ENCODE assay signal across 8 mouse cellular contexts in genomic region chr6:124998066-124998465, GRCm38 (mm10). TPM values are rescaled to one million over a fixed set of nuclear protein-coding genes. Genes with fewer than 3 reads are reported as not detected.
DNase-seq lines count a peak whose midpoint lies in the region; ATAC-seq and TF ChIP-seq lines count a peak whose summit lies in the region.

No protein-coding gene starts in this region.

- ATAC-seq in frontal cortex, adult (ENCODE audit: low TSS enrichment): peak; percentile 61
- no peak for ATAC-seq in midbrain, embryonic 11.5 days (ENCODE audit: low FRiP score)

- WGBS in midbrain, embryonic 11.5 days: 11% methylated on average over 8 of the region's 8 CpGs
- WGBS in kidney, adult 2 months: 3% methylated on average over 8 of the region's 8 CpGs

- no peak for TF ChIP-seq CTCF in ES-Bruce4 (IDR thresholded peaks at IDR 0.05; ENCODE audit: low read depth, low read length)
- no peak for TF ChIP-seq CTCF in kidney, adult 2 months (conservative IDR thresholded peaks at IDR 0.05; ENCODE audit: insufficient read depth, insufficient read length, low read depth, low read length)

- DNase-seq in heart, adult 11 months: peak; percentile 94
- no peak for DNase-seq in heart, postnatal 14 days
- DNase-seq in midbrain, embryonic 11.5 days (ENCODE audit: low spot score, missing footprints): peak; percentile 88
- no peak for DNase-seq in thymus, postnatal 14 days
- DNase-seq in kidney, adult 2 months: no peak
- DNase-seq in gastrocnemius, postnatal 10 days: no peak

- H3K9ac ChIP-seq in ES-Bruce4 (ENCODE audit: low read depth, poor library complexity, severe bottlenecking): peak overlapping the region; percentile 75
- no peak overlapping the region for H3K9ac ChIP-seq in midbrain, embryonic 11.5 days (ENCODE audit: low read length)

- no peak overlapping the region for H3K4me2 ChIP-seq in midbrain, embryonic 11.5 days

- H3K9me3 ChIP-seq in ES-Bruce4 (replicated peaks; ENCODE audit: control insufficient read depth, insufficient read depth, low read length, poor library complexity, severe bottlenecking): no peaks in the 10 kb centered on the region
- no peaks in the 10 kb centered on the region for H3K9me3 ChIP-seq in midbrain, embryonic 11.5 days (ENCODE audit: control insufficient read depth, low read length)

- H3K4me3 ChIP-seq in ES-Bruce4 (ENCODE audit: low read depth, low read length): peak overlapping the region; percentile 74
- H3K4me3 ChIP-seq in midbrain, embryonic 11.5 days (ENCODE audit: low read depth, low read length): no peak overlapping the region
- H3K4me3 ChIP-seq in kidney, adult 2 months (ENCODE audit: insufficient read depth, low read depth, low read length): no peak overlapping the region

- no peaks in the 10 kb centered on the region for H3K36me3 ChIP-seq in ES-Bruce4 (ENCODE audit: control insufficient read depth, insufficient read depth, low read length, poor library complexity, severe bottlenecking)
- H3K36me3 ChIP-seq in midbrain, embryonic 11.5 days (ENCODE audit: control insufficient read depth, insufficient read depth, low read length): no peaks in the 10 kb centered on the region
- H3K36me3 ChIP-seq in kidney, adult 2 months (ENCODE audit: control insufficient read depth, insufficient read depth, low read length): no peaks in the 10 kb centered on the region

- no peak for TF ChIP-seq POLR2A in ES-Bruce4 (IDR thresholded peaks at IDR 0.05; ENCODE audit: insufficient read depth, low read length)
- TF ChIP-seq POLR2A in kidney, adult 2 months (IDR thresholded peaks at IDR 0.05; ENCODE audit: low read depth, low read length): no peak

- TF ChIP-seq EP300 in ES-Bruce4 (IDR thresholded peaks at IDR 0.05; ENCODE audit: insufficient read depth, low read depth, low read length): no peak

- intact Hi-C loops in heart, postnatal 14 days (cut with DNase I): no loop called here

- peaks cover 4% of the 10 kb centered on the region for H3K4me1 ChIP-seq in ES-Bruce4 (ENCODE audit: control insufficient read depth, insufficient read depth, low read length)
- H3K4me1 ChIP-seq in midbrain, embryonic 11.5 days (ENCODE audit: control insufficient read depth, insufficient read depth, low read length): no peaks in the 10 kb centered on the region; the same call in 1 of the 2 replicates
- H3K4me1 ChIP-seq in kidney, adult 2 months (ENCODE audit: control insufficient read depth, insufficient read depth, low read length): no peaks in the 10 kb centered on the region

- H3K27ac ChIP-seq in ES-Bruce4 (ENCODE audit: insufficient read depth, low read length): no peak overlapping the region
- H3K27ac ChIP-seq in midbrain, embryonic 11.5 days (ENCODE audit: low read depth, low read length): no peak overlapping the region
- H3K27ac ChIP-seq in kidney, adult 2 months (ENCODE audit: insufficient read depth, low read depth, low read length): no peak overlapping the region

- no peaks in the 10 kb centered on the region for H3K27me3 ChIP-seq in ES-Bruce4 (ENCODE audit: control insufficient read depth, insufficient read depth, low read length, poor library complexity, severe bottlenecking)
- peaks cover 53% of the 10 kb centered on the region for H3K27me3 ChIP-seq in midbrain, embryonic 11.5 days (ENCODE audit: control insufficient read depth, insufficient read depth, low read length)
- 0 out of 2 replicates have a peak, but pooled peaks cover 1% of the 10 kb centered on the region for H3K27me3 ChIP-seq in kidney, adult 2 months (replicated peaks; ENCODE audit: control insufficient read depth, insufficient read depth, low read length)

RNA-seq across cellular contexts. Expression of gene Pianp, which starts 1.6 kb away (rescaled TPM):
- total RNA-seq in heart, postnatal 14 days (2021): under 1 TPM; 0.60 to 0.66 TPM
- polyA plus RNA-seq in ES-Bruce4 (2011; ENCODE audit: insufficient read depth, insufficient read length, low read depth, missing spikeins): 14.3 and 21.4 TPM in 2 replicates
- 1.2 and 1.6 TPM in 2 replicates for polyA plus RNA-seq in midbrain, embryonic 11.5 days (2014; fragmentation: Nextera tagmentation; extraction: Ambion mirVana)
- polyA plus RNA-seq in kidney, adult 2 months (2012; rRNA removed): 0.95 and 0.99 TPM in 2 replicates
- under 1 TPM; 0.61 TPM for total RNA-seq in gastrocnemius, postnatal 10 days (2021)

RNA-seq across cellular contexts. Expression of gene Zfp384, which starts 10.9 kb away (rescaled TPM):
- total RNA-seq in heart, postnatal 14 days (2021): 10 to 100 TPM; 24.4 to 24.8 TPM
- 32.4 and 33.8 TPM in 2 replicates for polyA plus RNA-seq in ES-Bruce4 (2011; ENCODE audit: insufficient read depth, insufficient read length, low read depth, missing spikeins)
- polyA plus RNA-seq in midbrain, embryonic 11.5 days (2014; fragmentation: Nextera tagmentation; extraction: Ambion mirVana): 9.3 and 9.9 TPM in 2 replicates
- polyA plus RNA-seq in kidney, adult 2 months (2012; rRNA removed): 37.8 and 45.7 TPM in 2 replicates
- 10 to 100 TPM; 21.9 to 27.4 TPM for total RNA-seq in gastrocnemius, postnatal 10 days (2021)

RNA-seq across cellular contexts. Expression of gene Cops7a, which starts 32.7 kb away (rescaled TPM):
- total RNA-seq in heart, postnatal 14 days (2021): 10 to 100 TPM; 90.1 to 99.6 TPM
- 145 and 154 TPM in 2 replicates for polyA plus RNA-seq in ES-Bruce4 (2011; ENCODE audit: insufficient read depth, insufficient read length, low read depth, missing spikeins)
- polyA plus RNA-seq in midbrain, embryonic 11.5 days (2014; fragmentation: Nextera tagmentation; extraction: Ambion mirVana): 105 and 112 TPM in 2 replicates
- 268 and 276 TPM in 2 replicates for polyA plus RNA-seq in kidney, adult 2 months (2012; rRNA removed)
- total RNA-seq in gastrocnemius, postnatal 10 days (2021): 100 to 1,000 TPM in 1 of 2 experiments, 10 to 100 TPM in 1; 99.9 to 105 TPM

RNA-seq across cellular contexts. Expression of gene Ing4, which starts 41.5 kb away (rescaled TPM):
- total RNA-seq in heart, postnatal 14 days (2021): 10 to 100 TPM; 40.6 to 41.9 TPM
- polyA plus RNA-seq in ES-Bruce4 (2011; ENCODE audit: insufficient read depth, insufficient read length, low read depth, missing spikeins): 44.0 and 54.7 TPM in 2 replicates
- 139 and 146 TPM in 2 replicates for polyA plus RNA-seq in midbrain, embryonic 11.5 days (2014; fragmentation: Nextera tagmentation; extraction: Ambion mirVana)
- 39.1 and 39.2 TPM in 2 replicates for polyA plus RNA-seq in kidney, adult 2 months (2012; rRNA removed)
- 10 to 100 TPM; 33.4 to 42.7 TPM for total RNA-seq in gastrocnemius, postnatal 10 days (2021)

RNA-seq across cellular contexts. Expression of gene Acrbp, which starts 51.4 kb away (rescaled TPM):
- 1 to 10 TPM; 3.8 to 4.5 TPM for total RNA-seq in heart, postnatal 14 days (2021)
- polyA plus RNA-seq in ES-Bruce4 (2011; ENCODE audit: insufficient read depth, insufficient read length, low read depth, missing spikeins): 25.3 and 25.7 TPM in 2 replicates
- 9.2 and 10.8 TPM in 2 replicates for polyA plus RNA-seq in midbrain, embryonic 11.5 days (2014; fragmentation: Nextera tagmentation; extraction: Ambion mirVana)
- polyA plus RNA-seq in kidney, adult 2 months (2012; rRNA removed): 14.3 and 18.9 TPM in 2 replicates
- 1 to 10 TPM; 2.7 to 4.7 TPM for total RNA-seq in gastrocnemius, postnatal 10 days (2021)

Comparison
In these comparisons a context has a peak if more than half of its experiments do, and no peak if none do; other contexts are left out.
1. DNase-seq: peak in heart, adult 11 months (single experiment) and midbrain, embryonic 11.5 days (single experiment); none in heart, postnatal 14 days (0 of 2), thymus, postnatal 14 days (single experiment), kidney, adult 2 months (single experiment) and gastrocnemius, postnatal 10 days (single experiment).